Mouse (Mus musculus): Measurements from ENCODE around the gene Sgca.

DNA sequence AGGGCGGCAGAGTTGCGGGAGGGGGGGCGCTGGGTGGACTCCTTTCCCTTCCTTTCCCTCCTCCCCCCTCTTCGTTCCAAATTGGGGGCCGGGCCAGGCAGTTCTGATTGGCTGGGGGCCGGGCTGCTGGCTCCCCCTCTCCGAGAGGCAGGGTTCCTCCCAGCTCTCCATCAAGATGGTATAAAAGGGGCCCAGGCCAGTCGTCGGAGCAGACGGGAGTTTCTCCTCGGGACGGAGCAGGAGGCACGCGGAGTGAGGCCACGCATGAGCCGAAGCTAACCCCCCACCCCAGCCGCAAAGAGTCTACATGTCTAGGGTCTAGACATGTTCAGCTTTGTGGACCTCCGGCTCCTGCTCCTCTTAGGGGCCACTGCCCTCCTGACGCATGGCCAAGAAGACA is 40.1 kb downstream of the Sgca start, which contains the start of gene Col1a1:
- no peak for TF ChIP-seq CTCF (conservative IDR thresholded peaks at IDR 0.05; ENCODE audit: low read length)
- no peak for TF ChIP-seq POU5F1 (IDR thresholded peaks at IDR 0.05; ENCODE audit: borderline replicate concordance, low read length)
- no peak for TF ChIP-seq NANOG (IDR thresholded peaks at IDR 0.05; ENCODE audit: borderline replicate concordance, low read length)
